Mouse (Mus musculus) liver, embryonic 12.5 days (tissue): Measurements from ENCODE around the gene Jmjd1c. TPM values are rescaled to one million over a fixed set of nuclear protein-coding genes. Genes with fewer than 3 reads are reported as not detected.

ENCODE experiments used
- ATAC-seq: fragments of 200-750 bp; cut with Nextera tagmentation; 2 replicates; pipeline ENCODE4 v1.8.0; 2017; ENCODE audit warnings: moderate number of reproducible peaks, mild to moderate bottlenecking, moderate library complexity
- H3K27ac ChIP-seq: fragments of 300-500 bp; sonication (generic); 2 replicates; pipeline ENCODE4 v1.5.1; 2016; ENCODE audit warnings: mild to moderate bottlenecking
- H3K27me3 ChIP-seq: fragments of 300-500 bp; sonication (generic); replicated peaks from 2 replicates; pipeline ENCODE4 v1.6.1; 2016; ENCODE audit warnings: mild to moderate bottlenecking, moderate library complexity
- H3K36me3 ChIP-seq: fragments of 300-500 bp; sonication (generic); 2 replicates; pipeline ENCODE4 v1.6.1; 2016; ENCODE audit warnings: mild to moderate bottlenecking, moderate library complexity
- H3K4me1 ChIP-seq: fragments of 300-500 bp; sonication (generic); 2 replicates; pipeline ENCODE4 v1.6.1; 2016
- H3K4me2 ChIP-seq: fragments of 300-500 bp; sonication (generic); 2 replicates; pipeline ENCODE4 v1.6.1; 2016; ENCODE audit warnings: mild to moderate bottlenecking, moderate library complexity
- H3K4me3 ChIP-seq: fragments of 300-500 bp; sonication (generic); 2 replicates; pipeline ENCODE4 v1.5.1; 2016; ENCODE audit warnings: mild to moderate bottlenecking, moderate library complexity
- H3K9ac ChIP-seq: fragments of 300-500 bp; sonication (generic); 2 replicates; pipeline ENCODE4 v1.6.1; 2016; ENCODE audit warnings: mild to moderate bottlenecking, moderate library complexity
- H3K9me3 ChIP-seq: fragments of 300-500 bp; sonication (generic); replicated peaks from 2 replicates; pipeline ENCODE4 v1.6.1; 2016; ENCODE audit warnings: mild to moderate bottlenecking, moderate library complexity
- WGBS: fragments of 180-500 bp; shearing (Covaris S2); methylation state at CpG from one replicate; pipeline ENCODE4 v1.1.7; 2016; ENCODE audit not compliant: insufficient replicate concordance; 5-methylcytosine and 5-hydroxymethylcytosine counted together
- polyA plus RNA-seq: library from polyadenylated mRNA; unstranded; fragments of >200 nt; fragmentation: Nextera tagmentation; extraction: Ambion mirVana; gene quantifications from 2 replicates; pipeline ENCODE4 v1.2.1, GENCODE M21; 2016

The Jmjd1c gene
- polyA plus RNA-seq, 1 experiment from 2014 or later = 16.1 TPM

DNA sequence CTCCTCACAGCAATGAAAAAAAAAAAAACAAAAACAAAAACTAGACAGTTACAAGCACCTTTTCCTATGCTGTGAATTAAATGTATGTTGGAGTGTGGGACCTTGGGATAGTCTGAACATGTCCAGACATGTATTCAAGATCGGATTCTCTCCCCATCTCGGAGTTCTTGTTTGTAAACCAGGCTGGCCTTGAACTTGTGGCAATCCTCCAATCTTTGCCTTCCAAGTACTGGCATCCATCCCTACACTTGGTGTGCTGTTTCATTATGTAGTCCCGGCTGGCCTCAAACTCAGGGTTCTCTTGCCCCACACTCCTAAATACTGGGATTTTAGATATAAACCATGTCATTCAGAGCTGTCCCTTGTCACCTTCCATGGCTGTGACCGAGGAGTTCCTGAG is 203.4 kb downstream of the Jmjd1c start:
- Histone ChIP-seq H3K9me3 (no peaks in the 10 kb centered on the region), H3K36me3 (no peaks in the 10 kb centered on the region), H3K9ac (no peak overlapping the region), H3K4me1 (peaks cover 50% of the 10 kb centered on the region), H3K4me2 (no peak overlapping the region), H3K27me3 (no peaks in the 10 kb centered on the region), H3K27ac (no peak overlapping the region), H3K4me3 (no peak overlapping the region)
- no peak for ATAC-seq
- 81% methylated on average over 4 of the region's 4 CpGs for WGBS

DNA sequence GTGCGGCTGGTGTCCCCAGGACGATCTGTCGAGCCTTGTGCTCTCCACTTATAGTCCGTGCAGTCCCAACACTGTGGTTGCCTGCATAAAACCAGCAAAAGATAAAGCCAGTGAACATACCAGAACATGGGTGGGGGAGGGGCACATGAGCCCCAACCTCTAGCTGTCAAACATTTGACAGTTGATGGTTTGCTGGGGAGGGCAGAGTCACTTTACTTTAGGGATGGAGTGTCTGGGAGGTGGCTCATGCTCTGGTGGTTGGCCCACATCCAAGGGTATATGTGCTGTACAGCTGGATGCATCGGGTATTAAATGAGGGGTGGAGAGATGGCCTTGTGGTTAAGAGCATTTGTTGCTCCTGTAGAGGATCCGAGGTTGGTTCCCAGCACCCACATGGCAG is 205.1 kb downstream of the Jmjd1c start:
- no peaks in the 10 kb centered on the region for H3K36me3 ChIP-seq
- no peaks in the 10 kb centered on the region for H3K27me3 ChIP-seq
- H3K9ac ChIP-seq = no peak overlapping the region
- peak; percentile 54 for ATAC-seq
- WGBS = 60% methylated on average over 6 of the region's 6 CpGs
- H3K9me3 ChIP-seq = no peaks in the 10 kb centered on the region
- H3K4me1 ChIP-seq = peaks cover 38% of the 10 kb centered on the region
- no peak overlapping the region for H3K4me3 ChIP-seq
- H3K4me2 ChIP-seq = peak overlapping the region; percentile 6; the same call in 1 of the 2 replicates
- peak overlapping the region; percentile 46; the same call in 1 of the 2 replicates for H3K27ac ChIP-seq

DNA sequence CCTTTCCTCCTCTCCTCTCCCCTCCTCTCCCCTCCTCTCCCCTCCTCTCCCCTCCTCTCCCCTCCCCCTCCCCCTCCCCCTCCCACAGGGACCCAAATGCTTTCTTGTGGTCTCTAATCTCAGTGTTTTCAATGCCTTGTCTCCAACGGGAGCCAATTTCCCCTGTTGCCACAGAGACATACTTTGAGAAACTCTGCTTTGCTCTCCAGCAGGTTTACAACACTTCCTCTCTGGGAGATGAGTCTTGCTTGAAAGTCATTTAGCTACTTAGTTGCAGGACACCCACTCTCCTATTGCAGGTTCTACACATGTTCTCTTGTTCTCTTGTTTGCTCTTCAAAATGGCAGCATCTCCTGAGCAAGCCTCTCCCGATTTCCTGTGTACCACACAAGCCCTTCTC is 206.4 kb downstream of the Jmjd1c start:
- WGBS = 44% methylated on average over 2 of the region's 2 CpGs
- Histone ChIP-seq H3K36me3 (no peaks in the 10 kb centered on the region), H3K9ac (no peak overlapping the region), H3K9me3 (no peaks in the 10 kb centered on the region), H3K4me2 (no peak overlapping the region), H3K4me3 (no peak overlapping the region), H3K27me3 (no peaks in the 10 kb centered on the region), H3K27ac (no peak overlapping the region), H3K4me1 (peaks cover 26% of the 10 kb centered on the region)
- no peak for ATAC-seq

Other genes starting within 250 kb of the Jmjd1c start
- gene Reep3, start 820 bp downstream of the Jmjd1c start, polyA plus RNA-seq = 8.7 and 8.8 TPM in 2 replicates
- gene Nrbf2, start 189.2 kb downstream of the Jmjd1c start, polyA plus RNA-seq = 23.6 and 24.2 TPM in 2 replicates